Mouse (Mus musculus) CD4-positive helper T cell, adult 2 months (primary cell): ENCODE data around the gene 4932438H23Rik.
A peak's percentile ranks its signal among the peaks of the same experiment; 100 is the strongest.

ENCODE experiments used
- DNase-seq: peaks from one replicate; pipeline ENCODE4 v3.0.0-alpha.2; 2012; ENCODE audit warnings: low read depth, missing footprints, low spot score

Gene 4932438H23Rik

GRCm38 (mm10) chr16:91057261-91057660 lies 37.7 kb downstream of the 4932438H23Rik start:
- DNase-seq, result peak; percentile 72

GRCm38 (mm10) chr16:91056043-91056821 lies 38.7 kb downstream of the 4932438H23Rik start:
- DNase-seq, result peak; percentile 93

GRCm38 (mm10) chr16:91055150-91055549 lies 39.8 kb downstream of the 4932438H23Rik start:
- DNase-seq, result no peak

GRCm38 (mm10) chr16:91053599-91053998 lies 41.3 kb downstream of the 4932438H23Rik start:
- DNase-seq, result no peak

GRCm38 (mm10) chr16:91045511-91045910 lies 49.4 kb downstream of the 4932438H23Rik start:
- peak; percentile 57 for DNase-seq

- DNase-seq, result peak; percentile 98
These were observed 50.4 kb downstream of the 4932438H23Rik start, which contains the start of gene Paxbp1 for GRCm38 (mm10) chr16:91044270-91045182. Gene Paxbp1 (minus strand): TSS chr16:91044543.

GRCm38 (mm10) chr16:91043461-91044248 lies 51.3 kb downstream of the 4932438H23Rik start:
- DNase-seq, result peak; percentile 79

GRCm38 (mm10) chr16:91042640-91043039 lies 52.3 kb downstream of the 4932438H23Rik start:
- DNase-seq, result no peak

- DNase-seq, result peak; percentile 56
These were observed 59.1 kb downstream of the 4932438H23Rik start for GRCm38 (mm10) chr16:91035866-91036265.

- DNase-seq, result no peak
These were observed 64.2 kb downstream of the 4932438H23Rik start for GRCm38 (mm10) chr16:91030751-91031150.

GRCm38 (mm10) chr16:91029901-91030300 lies 65.0 kb downstream of the 4932438H23Rik start:
- no peak for DNase-seq

GRCm38 (mm10) chr16:91029161-91029743 lies 65.7 kb downstream of the 4932438H23Rik start:
- no peak for DNase-seq

GRCm38 (mm10) chr16:91026290-91026689 lies 68.6 kb downstream of the 4932438H23Rik start:
- no peak for DNase-seq

GRCm38 (mm10) chr16:91023384-91023783 lies 71.5 kb downstream of the 4932438H23Rik start:
- peak; percentile 33 for DNase-seq

- DNase-seq, result no peak
These were observed 74.0 kb downstream of the 4932438H23Rik start for GRCm38 (mm10) chr16:91020842-91021483.

GRCm38 (mm10) chr16:91019476-91019875 lies 75.4 kb downstream of the 4932438H23Rik start:
- no peak for DNase-seq

GRCm38 (mm10) chr16:91015761-91016160 lies 79.2 kb downstream of the 4932438H23Rik start:
- no peak for DNase-seq

GRCm38 (mm10) chr16:91011847-91012246 lies 83.1 kb downstream of the 4932438H23Rik start:
- DNase-seq, result peak; percentile 30

GRCm38 (mm10) chr16:91011021-91011683 lies 83.8 kb downstream of the 4932438H23Rik start, which contains the start of gene Synj1:
Gene Synj1 (minus strand): TSS chr16:91011308.
- peak; percentile 93 for DNase-seq

- DNase-seq, result no peak
These were observed 84.3 kb downstream of the 4932438H23Rik start for GRCm38 (mm10) chr16:91010581-91011020.
